Comparison of ENCODE assay signal across 7 mouse cellular contexts in the genomic region with DNA sequence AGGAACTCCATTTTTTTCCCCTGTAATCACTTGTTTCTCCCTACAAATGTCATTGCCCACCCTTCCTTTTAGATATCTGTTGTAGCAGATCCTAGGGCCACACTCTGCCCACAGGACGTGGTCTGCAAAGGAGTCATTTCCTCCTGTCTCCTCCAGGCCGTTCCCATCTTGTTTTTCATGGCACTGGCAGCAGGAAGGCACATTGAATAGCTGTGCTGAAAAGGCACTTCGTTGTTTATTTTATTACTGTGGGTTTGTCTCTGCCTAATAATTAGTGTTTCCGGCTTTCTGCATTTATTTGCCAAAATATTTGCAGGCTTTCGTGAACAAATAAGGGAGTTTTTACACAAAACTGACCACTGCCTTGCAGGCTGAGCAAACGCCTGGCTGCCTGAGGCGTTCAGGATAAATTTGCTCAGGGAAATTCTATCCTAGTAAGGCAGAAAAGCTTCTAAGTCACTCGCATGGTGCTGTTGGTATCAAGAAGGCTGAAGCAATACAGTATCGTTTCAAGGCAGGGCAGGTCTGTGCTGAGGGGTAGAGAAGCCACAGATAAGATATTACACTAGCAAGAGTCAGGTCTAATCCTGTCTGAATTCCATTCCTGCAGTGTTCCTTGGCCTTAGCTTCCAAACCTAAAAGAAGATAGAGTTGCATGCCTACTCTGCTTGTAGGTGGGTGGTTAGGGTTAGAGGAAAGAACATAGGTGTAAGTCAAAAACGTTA.
DNase-seq lines count a peak whose midpoint lies in the region; ATAC-seq and TF ChIP-seq lines count a peak whose summit lies in the region.

No protein-coding gene starts in this region.

- DNase-seq in midbrain, embryonic 10.5 days (ENCODE audit: low spot score) = no peak
- DNase-seq in liver, embryonic 14.5 days (ENCODE audit: low read depth in 3 of 3, low spot score in 3 of 3) = no peak
- DNase-seq in stomach, postnatal 0 days (ENCODE audit: low spot score) = no peak
- no peak for DNase-seq in embryo, embryonic 10 days (ENCODE audit: low spot score)
- DNase-seq in gastrocnemius, postnatal 14 days = no peak

- no peak overlapping the region for H3K4me2 ChIP-seq in midbrain, embryonic 15.5 days
- H3K4me2 ChIP-seq in intestine, embryonic 16.5 days (ENCODE audit: low read depth, low read length) = no peak overlapping the region
- peak overlapping the region; percentile 28 for H3K4me2 ChIP-seq in liver, embryonic 14.5 days (ENCODE audit: low read depth)
- no peak overlapping the region for H3K4me2 ChIP-seq in stomach, postnatal 0 days (replicated peaks; ENCODE audit: low read depth)

- H3K27me3 ChIP-seq in midbrain, embryonic 15.5 days (replicated peaks) = no peaks in the 10 kb centered on the region
- no peaks in the 10 kb centered on the region for H3K27me3 ChIP-seq in midbrain, embryonic 10.5 days (ENCODE audit: low read depth, poor library complexity, severe bottlenecking)
- H3K27me3 ChIP-seq in intestine, embryonic 16.5 days (replicated peaks; ENCODE audit: control insufficient read depth, insufficient read depth, low read length) = no peaks in the 10 kb centered on the region
- H3K27me3 ChIP-seq in liver, embryonic 14.5 days (ENCODE audit: control insufficient read depth, insufficient read depth, low read length) = no peaks in the 10 kb centered on the region
- no peaks in the 10 kb centered on the region for H3K27me3 ChIP-seq in stomach, postnatal 0 days (ENCODE audit: control insufficient read depth, insufficient read depth, low read length)

- no peak for TF ChIP-seq CTCF in liver, embryonic 14.5 days (IDR thresholded peaks at IDR 0.05; ENCODE audit: low read depth)
- TF ChIP-seq CTCF in stomach, postnatal 0 days (IDR thresholded peaks at IDR 0.05; ENCODE audit: low read depth) = no peak

- H3K36me3 ChIP-seq in midbrain, embryonic 15.5 days (replicated peaks) = no peaks in the 10 kb centered on the region
- H3K36me3 ChIP-seq in midbrain, embryonic 10.5 days = no peaks in the 10 kb centered on the region
- no peaks in the 10 kb centered on the region for H3K36me3 ChIP-seq in intestine, embryonic 16.5 days (ENCODE audit: control insufficient read depth, insufficient read depth, low read length)
- no peaks in the 10 kb centered on the region for H3K36me3 ChIP-seq in liver, embryonic 14.5 days (replicated peaks; ENCODE audit: control insufficient read depth, insufficient read depth, low read depth)
- H3K36me3 ChIP-seq in stomach, postnatal 0 days (ENCODE audit: control insufficient read depth, insufficient read depth, low read length) = no peaks in the 10 kb centered on the region

- peak; percentile 42; the same call in 1 of the 2 replicates for TF ChIP-seq EP300 in liver, embryonic 14.5 days (IDR thresholded peaks at IDR 0.05; ENCODE audit: low read depth)
- TF ChIP-seq EP300 in stomach, postnatal 0 days (optimal IDR thresholded peaks at IDR 0.05) = no peak

- peaks cover 24% of the 10 kb centered on the region for H3K4me1 ChIP-seq in midbrain, embryonic 15.5 days
- H3K4me1 ChIP-seq in midbrain, embryonic 10.5 days = peaks cover 3% of the 10 kb centered on the region; the same call in 1 of the 2 replicates
- peaks cover 23% of the 10 kb centered on the region for H3K4me1 ChIP-seq in intestine, embryonic 16.5 days (ENCODE audit: control insufficient read depth, insufficient read depth, low read length)
- H3K4me1 ChIP-seq in liver, embryonic 14.5 days (replicated peaks; ENCODE audit: control insufficient read depth in 2 of 2, insufficient read depth in 2 of 2, low read length in 1 of 2) = peaks cover 8 to 44% of the 10 kb centered on the region in 2 experiments
- peaks cover 5% of the 10 kb centered on the region; the same call in 1 of the 2 replicates for H3K4me1 ChIP-seq in stomach, postnatal 0 days (replicated peaks; ENCODE audit: control insufficient read depth, insufficient read depth)

- H3K27ac ChIP-seq in midbrain, embryonic 15.5 days = 0 out of 2 replicates have a peak overlapping the region, but pooled peaks have one; percentile 19
- no peak overlapping the region for H3K27ac ChIP-seq in midbrain, embryonic 10.5 days (replicated peaks)
- H3K27ac ChIP-seq in intestine, embryonic 16.5 days (ENCODE audit: low read length) = peak overlapping the region; percentile 50
- peak overlapping the region; percentile 15; the same call in 1 of the 2 replicates for H3K27ac ChIP-seq in liver, embryonic 14.5 days
- peak overlapping the region; percentile 53; the same call in 1 of the 2 replicates for H3K27ac ChIP-seq in stomach, postnatal 0 days (replicated peaks)

- 77% methylated on average over 10 of the region's 10 CpGs for WGBS in midbrain, embryonic 15.5 days
- 77% methylated on average over 10 of the region's 10 CpGs for WGBS in midbrain, embryonic 10.5 days
- 45% methylated on average over 10 of the region's 10 CpGs for WGBS in intestine, embryonic 16.5 days
- WGBS in liver, embryonic 14.5 days (ENCODE audit: insufficient replicate concordance) = 13% methylated on average over 10 of the region's 10 CpGs
- 32% methylated on average over 10 of the region's 10 CpGs for WGBS in stomach, postnatal 0 days

- intact Hi-C loops in gastrocnemius, postnatal 14 days (cut with DNase I; ENCODE audit: low total_unique reads) = no loop called here

- no peaks in the 10 kb centered on the region for H3K9me3 ChIP-seq in midbrain, embryonic 15.5 days
- H3K9me3 ChIP-seq in midbrain, embryonic 10.5 days (replicated peaks) = no peaks in the 10 kb centered on the region
- H3K9me3 ChIP-seq in intestine, embryonic 16.5 days (ENCODE audit: control insufficient read depth, low read length) = no peaks in the 10 kb centered on the region
- H3K9me3 ChIP-seq in liver, embryonic 14.5 days (ENCODE audit: control insufficient read depth, low read length) = no peaks in the 10 kb centered on the region
- H3K9me3 ChIP-seq in stomach, postnatal 0 days (ENCODE audit: control insufficient read depth, low read length) = no peaks in the 10 kb centered on the region

- no peak overlapping the region for H3K4me3 ChIP-seq in midbrain, embryonic 15.5 days
- H3K4me3 ChIP-seq in midbrain, embryonic 10.5 days = no peak overlapping the region
- H3K4me3 ChIP-seq in intestine, embryonic 16.5 days (ENCODE audit: low read length) = no peak overlapping the region
- no peak overlapping the region for H3K4me3 ChIP-seq in liver, embryonic 14.5 days (ENCODE audit: insufficient read depth in 1 of 2, low read depth in 2 of 2, low read length in 2 of 2)
- no peak overlapping the region for H3K4me3 ChIP-seq in stomach, postnatal 0 days (ENCODE audit: low read depth, low read length)

- no peak for ATAC-seq in midbrain, embryonic 15.5 days (replicated peaks)
- peak; percentile 51; the same call in 1 of the 2 replicates for ATAC-seq in intestine, embryonic 16.5 days
- ATAC-seq in liver, embryonic 14.5 days (ENCODE audit: insufficient read depth) = peak; percentile 69
- no peak; the same call in 1 of the 2 replicates for ATAC-seq in stomach, postnatal 0 days (ENCODE audit: low FRiP score, low TSS enrichment)

- no peak overlapping the region for H3K9ac ChIP-seq in midbrain, embryonic 15.5 days
- H3K9ac ChIP-seq in intestine, embryonic 16.5 days (ENCODE audit: low read depth, low read length) = no peak overlapping the region
- H3K9ac ChIP-seq in liver, embryonic 14.5 days (replicated peaks) = no peak overlapping the region; the same call in 1 of the 2 replicates
- H3K9ac ChIP-seq in stomach, postnatal 0 days (ENCODE audit: low read length) = no peak overlapping the region

Comparison
In these comparisons a context has a peak if more than half of its experiments do, and no peak if none do; other contexts are left out.
1. ATAC-seq: peak in intestine, embryonic 16.5 days (single experiment) and liver, embryonic 14.5 days (single experiment); none in midbrain, embryonic 15.5 days (single experiment) and stomach, postnatal 0 days (single experiment).